Mouse (Mus musculus): ENCODE data around the gene Il10. TPM values are rescaled to one million over a fixed set of nuclear protein-coding genes. Genes with fewer than 3 reads are reported as not detected.

The Il10 gene
- polyA plus RNA-seq, 1 experiment from 2014 or later: 0.57 TPM

GRCm38 (mm10) chr1:131048121-131048863 lies 28.6 kb downstream of the Il10 start:
- no peak for DNase-seq (ENCODE audit: low spot score)

GRCm38 (mm10) chr1:131048946-131049345 lies 29.3 kb downstream of the Il10 start:
- DNase-seq (ENCODE audit: low spot score): no peak

GRCm38 (mm10) chr1:131049361-131049806 lies 29.7 kb downstream of the Il10 start:
- DNase-seq (ENCODE audit: low spot score): peak; percentile 63

- no peak for DNase-seq (ENCODE audit: low spot score)
Observed at GRCm38 (mm10) chr1:131050011-131050410, 30.4 kb downstream of the Il10 start.

GRCm38 (mm10) chr1:131050617-131051016 lies 31.0 kb downstream of the Il10 start:
- DNase-seq (ENCODE audit: low spot score): no peak

GRCm38 (mm10) chr1:131051073-131051472 lies 31.4 kb downstream of the Il10 start:
- no peak for DNase-seq (ENCODE audit: low spot score)

GRCm38 (mm10) chr1:131053239-131053638 lies 33.6 kb downstream of the Il10 start:
- peak; percentile 83 for DNase-seq (ENCODE audit: low spot score)

GRCm38 (mm10) chr1:131053656-131054055 lies 34.0 kb downstream of the Il10 start:
- DNase-seq (ENCODE audit: low spot score): no peak

GRCm38 (mm10) chr1:131054251-131054650 lies 34.6 kb downstream of the Il10 start:
- no peak for DNase-seq (ENCODE audit: low spot score)

GRCm38 (mm10) chr1:131058431-131058830 lies 38.8 kb downstream of the Il10 start:
- DNase-seq (ENCODE audit: low spot score): no peak

GRCm38 (mm10) chr1:131059411-131059810 lies 39.8 kb downstream of the Il10 start:
- no peak for DNase-seq (ENCODE audit: low spot score)

GRCm38 (mm10) chr1:131059841-131060240 lies 40.2 kb downstream of the Il10 start:
- DNase-seq (ENCODE audit: low spot score): no peak

GRCm38 (mm10) chr1:131060290-131061253 lies 40.9 kb downstream of the Il10 start:
- DNase-seq (ENCODE audit: low spot score): peak; percentile 80

GRCm38 (mm10) chr1:131061740-131062254 lies 42.2 kb downstream of the Il10 start:
- no peak for DNase-seq (ENCODE audit: low spot score)

- no peak for DNase-seq (ENCODE audit: low spot score)
Observed at GRCm38 (mm10) chr1:131062821-131063220, 43.2 kb downstream of the Il10 start.

- no peak for DNase-seq (ENCODE audit: low spot score)
Observed at GRCm38 (mm10) chr1:131064202-131064601, 44.6 kb downstream of the Il10 start.

GRCm38 (mm10) chr1:131068011-131068727 lies 48.5 kb downstream of the Il10 start:
- DNase-seq (ENCODE audit: low spot score): no peak

- DNase-seq (ENCODE audit: low spot score): no peak
Observed at GRCm38 (mm10) chr1:131069010-131069409, 49.4 kb downstream of the Il10 start.

GRCm38 (mm10) chr1:131072376-131072990 lies 52.8 kb downstream of the Il10 start:
- DNase-seq (ENCODE audit: low spot score): no peak

GRCm38 (mm10) chr1:131074524-131074938 lies 54.9 kb downstream of the Il10 start:
- no peak for DNase-seq (ENCODE audit: low spot score)

Measured in thymus, postnatal 0 days (tissue).